Mouse (Mus musculus) embryonic fibroblast, embryonic 13.5 days (primary cell): ENCODE measurements around the gene Nsg2. TPM values are rescaled to one million over a fixed set of nuclear protein-coding genes. Genes with fewer than 3 reads are reported as not detected.
"Not testable (repeated sequence)": the region's sequence is repeated elsewhere in the genome, so short reads cannot be mapped to it uniquely, and the experiment has no call there.

Experiments
- H3K27ac ChIP-seq: 2 replicates; pipeline ENCODE4 v1.5.1; 2012; ENCODE audit warnings: low read length, control low read depth, inconsistent platforms; ENCODE audit not compliant: insufficient read depth
- H3K4me1 ChIP-seq: 2 replicates; pipeline ENCODE4 v1.6.1; 2011; ENCODE audit warnings: low read length; ENCODE audit not compliant: control insufficient read depth, insufficient read depth
- H3K4me3 ChIP-seq: 2 replicates; pipeline ENCODE4 v1.5.1; 2011; ENCODE audit warnings: mild to moderate bottlenecking, control low read depth, low read length; ENCODE audit not compliant: insufficient read depth
- CTCF ChIP-seq: IDR thresholded peaks from 2 replicates; pipeline ENCODE4 v1.5.1; 2011; ENCODE audit warnings: mild to moderate bottlenecking, control low read depth, low read length, moderate library complexity, borderline replicate concordance; ENCODE audit not compliant: insufficient read depth
- POLR2A ChIP-seq: IDR thresholded peaks from 2 replicates; pipeline ENCODE4 v1.6.1; 2011; ENCODE audit warnings: low read depth, mild to moderate bottlenecking, control low read depth, low read length, moderate library complexity
- polyA plus RNA-seq: library from polyadenylated mRNA; stranded (reverse); fragments of >200 nt; gene quantifications from 2 replicates; pipeline ENCODE4 v1.2.4, GENCODE M21; 2011; ENCODE audit warnings: low read depth; ENCODE audit not compliant: missing spikeins, insufficient read length

The Nsg2 gene
- polyA plus RNA-seq, 1 experiment: 0.77 TPM

- Histone ChIP-seq H3K4me3 (no peak overlapping the region), H3K4me1 (no peaks in the 10 kb centered on the region), H3K27ac (no peak overlapping the region)
- no peak for TF ChIP-seq CTCF
These were observed 17.0 kb upstream of the Nsg2 start for GRCm38 (mm10) chr11:31983249-31983648.

GRCm38 (mm10) chr11:31984786-31985185 lies 15.5 kb upstream of the Nsg2 start:
- no peak for TF ChIP-seq POLR2A
- H3K4me3 ChIP-seq: no peak overlapping the region
- no peaks in the 10 kb centered on the region for H3K4me1 ChIP-seq
- no peak overlapping the region for H3K27ac ChIP-seq

DNA sequence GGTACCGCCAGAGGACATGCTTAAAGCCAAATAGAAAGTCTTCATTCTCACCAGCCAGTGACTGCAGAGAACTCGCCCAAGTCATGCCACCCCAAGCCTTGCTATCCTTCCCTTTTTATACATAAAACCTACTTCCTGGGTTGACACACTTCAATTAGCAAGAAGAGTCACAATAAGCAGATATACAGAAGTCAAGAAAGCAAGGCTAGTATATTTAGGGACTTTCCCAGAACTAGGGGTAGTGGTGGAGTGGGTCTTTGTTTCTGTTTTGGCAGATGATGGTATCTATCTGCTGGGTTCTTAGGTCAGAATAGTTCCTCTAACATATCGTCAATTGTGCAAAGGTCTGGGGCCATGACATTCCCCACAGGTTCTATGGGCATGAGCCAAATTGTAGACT lies 7.7 kb upstream of the Nsg2 start:
- no peak overlapping the region for H3K4me3 ChIP-seq
- TF ChIP-seq POLR2A (no peak), CTCF (no peak)
- no peaks in the 10 kb centered on the region for H3K4me1 ChIP-seq
- no peak overlapping the region for H3K27ac ChIP-seq

GRCm38 (mm10) chr11:31999716-32000115 lies 547 bp upstream of the Nsg2 start:
- no peak overlapping the region for H3K27ac ChIP-seq
- 0 out of 2 replicates have a peak, but pooled peaks cover 2% of the 10 kb centered on the region for H3K4me1 ChIP-seq
- no peak overlapping the region for H3K4me3 ChIP-seq
- TF ChIP-seq CTCF (no peak), POLR2A (no peak)

- Histone ChIP-seq H3K4me1 (0 out of 2 replicates have a peak, but pooled peaks cover 2% of the 10 kb centered on the region), H3K4me3 (no peak overlapping the region), H3K27ac (no peak overlapping the region)
- no peak for TF ChIP-seq POLR2A
- TF ChIP-seq CTCF: no peak
These were observed 1.1 kb downstream of the Nsg2 start for GRCm38 (mm10) chr11:32001181-32001910.

DNA sequence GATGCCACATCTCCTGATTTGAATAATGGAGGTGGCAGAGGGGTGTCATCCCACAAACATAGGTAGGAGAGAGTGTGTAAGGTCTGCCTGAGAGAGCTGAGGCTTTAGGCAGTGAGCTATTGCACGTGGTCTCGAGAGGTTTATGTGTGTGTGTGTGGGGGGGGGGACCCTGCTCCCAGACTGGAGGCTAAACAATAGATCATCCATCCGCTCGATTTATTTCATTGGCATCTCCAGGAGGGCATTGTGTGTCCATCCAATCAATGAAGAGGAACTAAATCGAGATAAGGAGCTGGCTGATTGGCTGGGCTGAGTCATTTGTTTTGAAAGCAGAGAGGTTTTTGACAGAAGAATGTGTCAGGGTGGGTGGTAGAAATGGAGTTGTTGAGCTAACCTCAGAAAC lies 2.4 kb downstream of the Nsg2 start:
- 0 out of 2 replicates have a peak, but pooled peaks cover 2% of the 10 kb centered on the region for H3K4me1 ChIP-seq
- TF ChIP-seq POLR2A: no peak
- no peak for TF ChIP-seq CTCF
- no peak overlapping the region for H3K27ac ChIP-seq
- H3K4me3 ChIP-seq: no peak overlapping the region

DNA sequence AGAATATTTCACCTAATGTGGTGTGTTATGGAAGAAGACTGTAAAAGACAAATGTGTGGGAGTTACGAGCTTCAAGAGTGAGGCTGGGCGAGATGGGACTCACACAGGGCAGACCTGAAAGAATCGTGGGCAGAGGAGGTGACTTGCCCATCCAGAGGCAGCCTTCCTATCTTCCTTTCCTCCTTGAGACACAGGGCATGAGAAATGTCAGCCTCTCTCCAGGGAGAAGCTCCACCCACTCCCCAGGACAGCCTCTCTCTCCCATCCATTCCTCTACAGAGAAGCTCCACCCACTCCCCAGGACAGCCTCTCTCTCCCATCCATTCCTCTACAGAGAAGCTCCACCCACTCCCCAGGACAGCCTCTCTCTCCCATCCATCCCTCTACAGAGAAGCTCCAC lies 7.8 kb downstream of the Nsg2 start:
- not testable (repeated sequence) for H3K4me1 ChIP-seq, H3K4me3 ChIP-seq, H3K27ac ChIP-seq

GRCm38 (mm10) chr11:32008852-32009251 lies 8.6 kb downstream of the Nsg2 start:
- Histone ChIP-seq H3K27ac (no peak overlapping the region), H3K4me3 (no peak overlapping the region), H3K4me1 (0 out of 2 replicates have a peak, but pooled peaks cover 2% of the 10 kb centered on the region)
- TF ChIP-seq POLR2A (no peak), CTCF (no peak)

DNA sequence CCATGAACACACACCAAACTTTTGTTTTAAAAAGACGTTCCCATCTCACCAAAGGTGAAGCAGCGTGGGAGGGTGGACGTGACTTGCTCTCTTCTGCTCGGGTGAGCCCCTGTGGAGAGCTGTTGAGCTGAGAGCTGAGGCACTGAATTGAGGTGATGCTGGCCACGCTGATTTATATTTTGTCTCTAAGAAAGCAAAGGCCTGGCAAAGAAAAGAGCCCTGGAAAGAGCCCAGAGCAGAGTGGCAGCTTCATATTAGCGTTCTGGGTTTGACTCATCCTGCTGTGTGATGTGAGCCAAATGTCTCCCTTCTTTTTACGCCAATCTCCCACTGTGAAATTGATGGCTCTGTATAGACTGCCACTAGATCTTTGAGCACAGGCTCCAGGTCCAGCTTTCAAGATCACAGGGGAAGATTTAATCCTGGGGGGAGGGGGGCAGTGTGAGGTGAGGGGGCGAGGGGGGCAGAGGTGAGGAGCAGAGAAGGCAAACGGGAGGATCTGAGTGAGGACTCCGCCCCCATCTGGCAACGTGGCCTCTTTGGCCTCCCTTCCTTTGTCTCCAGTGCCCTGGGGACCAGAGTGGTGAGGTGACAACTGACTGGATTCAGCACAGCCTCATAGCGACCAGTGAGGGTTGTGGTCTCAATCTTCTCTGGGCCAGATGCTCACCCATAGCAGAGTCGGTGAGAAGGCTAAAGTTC lies 9.8 kb downstream of the Nsg2 start:
- TF ChIP-seq POLR2A: no peak
- Histone ChIP-seq H3K4me3 (no peak overlapping the region), H3K27ac (no peak overlapping the region), H3K4me1 (0 out of 2 replicates have a peak, but pooled peaks cover 2% of the 10 kb centered on the region)

- Histone ChIP-seq H3K4me3 (no peak overlapping the region), H3K27ac (no peak overlapping the region), H3K4me1 (0 out of 2 replicates have a peak, but pooled peaks cover 2% of the 10 kb centered on the region)
- no peak for TF ChIP-seq POLR2A
- no peak for TF ChIP-seq CTCF
These were observed 10.4 kb downstream of the Nsg2 start for GRCm38 (mm10) chr11:32010663-32010970.
